Comparison of ENCODE assay signal across 8 mouse cellular contexts in genomic region chr17:6107015-6107601, GRCm38 (mm10). TPM values are rescaled to one million over a fixed set of nuclear protein-coding genes. Genes with fewer than 3 reads are reported as not detected.
A peak's percentile ranks its signal among the peaks of the same experiment; 100 is the strongest.
DNase-seq lines count a peak whose midpoint lies in the region; ATAC-seq and TF ChIP-seq lines count a peak whose summit lies in the region.

No protein-coding gene starts in this region.

- TF ChIP-seq CTCF in G1E (IDR thresholded peaks at IDR 0.05; ENCODE audit: low read depth, low read length), result no peak
- no peak for TF ChIP-seq CTCF in lung, postnatal 0 days (IDR thresholded peaks at IDR 0.05)

- no peaks in the 10 kb centered on the region for H3K9me3 ChIP-seq in G1E (replicated peaks)
- no peaks in the 10 kb centered on the region for H3K9me3 ChIP-seq in forebrain, embryonic 16.5 days (ENCODE audit: control insufficient read depth, low read length)
- H3K9me3 ChIP-seq in lung, postnatal 0 days (ENCODE audit: low read length), result no peaks in the 10 kb centered on the region

- no peak for ATAC-seq in G1E (ENCODE audit: extremely low read depth, insufficient number of reproducible peaks, low FRiP score, poor library complexity, severe bottlenecking)
- 0 out of 2 replicates have a peak, but pooled peaks have one; percentile 26 for ATAC-seq in cerebellum, adult (ENCODE audit: insufficient number of reproducible peaks, low FRiP score, low TSS enrichment)
- peak; percentile 47 for ATAC-seq in forebrain, embryonic 16.5 days
- peak; percentile 34; the same call in 1 of the 2 replicates for ATAC-seq in lung, postnatal 0 days

- intact Hi-C loops in heart, postnatal 25 days (cut with DNase I), result loop anchor here (5.0 kb wide), 2 partner anchors 55 to 110 kb away; no protein-coding TSS in a partner anchor

- H3K36me3 ChIP-seq in G1E (replicated peaks), result peaks cover 12% of the 10 kb centered on the region
- peaks cover 3% of the 10 kb centered on the region; the same call in 1 of the 2 replicates for H3K36me3 ChIP-seq in forebrain, embryonic 16.5 days (ENCODE audit: control insufficient read depth, insufficient read depth)
- no peaks in the 10 kb centered on the region for H3K36me3 ChIP-seq in lung, postnatal 0 days (ENCODE audit: insufficient read depth, low read length)

- H3K27me3 ChIP-seq in G1E (ENCODE audit: insufficient read depth, low read length), result no peaks in the 10 kb centered on the region
- no peaks in the 10 kb centered on the region for H3K27me3 ChIP-seq in forebrain, embryonic 16.5 days (replicated peaks; ENCODE audit: control insufficient read depth, insufficient read depth, low read length)
- H3K27me3 ChIP-seq in lung, postnatal 0 days (replicated peaks; ENCODE audit: insufficient read depth, low read length), result no peaks in the 10 kb centered on the region

- H3K4me2 ChIP-seq in forebrain, embryonic 16.5 days (ENCODE audit: low read length), result peak overlapping the region; percentile 94
- H3K4me2 ChIP-seq in lung, postnatal 0 days (replicated peaks; ENCODE audit: low read depth, low read length), result peak overlapping the region; percentile 75

- DNase-seq in G1E (ENCODE audit: low spot score), result peak; percentile 20
- peak; percentile 42 for DNase-seq in heart, postnatal 25 days (ENCODE audit: low spot score)
- peak; percentile 36 to 38 for DNase-seq in layer of hippocampus, adult 8-10 months (ENCODE audit: low spot score in 2 of 2)
- DNase-seq in lung, postnatal 0 days (ENCODE audit: low spot score), result peak; percentile 53
- peak; percentile 52 for DNase-seq in ovary, postnatal 36 days (ENCODE audit: low spot score)
- DNase-seq in thymus, postnatal 36 days, result peak; percentile 37 to 56

- H3K4me3 ChIP-seq in G1E (ENCODE audit: low read depth, low read length), result peak overlapping the region; percentile 75
- H3K4me3 ChIP-seq in forebrain, embryonic 16.5 days (replicated peaks; ENCODE audit: low read length), result peak overlapping the region; percentile 88
- peak overlapping the region; percentile 91 for H3K4me3 ChIP-seq in lung, postnatal 0 days (ENCODE audit: low read depth, low read length)

- no peak for TF ChIP-seq EP300 in lung, postnatal 0 days (IDR thresholded peaks at IDR 0.05)

- peaks cover 25% of the 10 kb centered on the region for H3K4me1 ChIP-seq in G1E (ENCODE audit: insufficient read depth, low read depth, low read length)
- peaks cover 29% of the 10 kb centered on the region for H3K4me1 ChIP-seq in forebrain, embryonic 16.5 days (replicated peaks; ENCODE audit: control insufficient read depth, insufficient read depth, low read length)
- H3K4me1 ChIP-seq in lung, postnatal 0 days (ENCODE audit: insufficient read depth, low read depth, low read length), result peaks cover 10% of the 10 kb centered on the region; the same call in 1 of the 2 replicates

- WGBS in forebrain, embryonic 16.5 days, result under 1% methylated on average over 32 of the region's 50 CpGs
- 0% methylated on average over 18 of the region's 50 CpGs for WGBS in lung, postnatal 0 days

- H3K27ac ChIP-seq in forebrain, embryonic 16.5 days (ENCODE audit: low read length), result peak overlapping the region; percentile 98
- peak overlapping the region; percentile 95 for H3K27ac ChIP-seq in lung, postnatal 0 days (ENCODE audit: low read length)

- H3K9ac ChIP-seq in forebrain, embryonic 16.5 days (replicated peaks; ENCODE audit: low read depth, low read length), result peak overlapping the region; percentile 98
- H3K9ac ChIP-seq in lung, postnatal 0 days (replicated peaks; ENCODE audit: low read depth), result peak overlapping the region; percentile 90

RNA-seq across cellular contexts. Expression of gene Tulp4, which starts 0.9 kb away (rescaled TPM):
- total RNA-seq in G1E (2014; fragmentation: Nextera tagmentation) (57.5 and 61.2 TPM in 2 replicates), G1E (2017) (46.4 and 53.0 TPM in 2 replicates)
- polyA plus RNA-seq in G1E (2012), result 17.6 and 19.3 TPM in 2 replicates
- polyA plus RNA-seq in forebrain, embryonic 16.5 days (2015; fragmentation: Nextera tagmentation; extraction: Ambion mirVana), result 150 and 167 TPM in 2 replicates
- total RNA-seq in heart, postnatal 25 days (2021), result 100 to 1,000 TPM in 1 of 2 experiments, 10 to 100 TPM in 1; 99.6 to 111 TPM
- 100 to 1,000 TPM; 325 to 332 (median 330) TPM for total RNA-seq in layer of hippocampus, adult 8-10 months (2022)
- 34.4 and 35.4 TPM in 2 replicates for polyA plus RNA-seq in lung, postnatal 0 days (2015; fragmentation: Nextera tagmentation; extraction: Ambion mirVana)

RNA-seq across cellular contexts. Expression of gene Gtf2h5, which starts 27.5 kb away (rescaled TPM):
- total RNA-seq in G1E (2014; fragmentation: Nextera tagmentation) (51.1 and 64.2 TPM in 2 replicates), G1E (2017) (106 and 119 TPM in 2 replicates)
- 3.2 and 3.5 TPM in 2 replicates for polyA plus RNA-seq in G1E (2012)
- 203 and 213 TPM in 2 replicates for polyA plus RNA-seq in forebrain, embryonic 16.5 days (2015; fragmentation: Nextera tagmentation; extraction: Ambion mirVana)
- total RNA-seq in heart, postnatal 25 days (2021), result 10 to 100 TPM; 68.5 to 68.6 TPM
- total RNA-seq in layer of hippocampus, adult 8-10 months (2022), result 100 to 1,000 TPM; 106 to 122 (median 113) TPM
- polyA plus RNA-seq in lung, postnatal 0 days (2015; fragmentation: Nextera tagmentation; extraction: Ambion mirVana), result 135 and 139 TPM in 2 replicates

RNA-seq across cellular contexts. Expression of gene Serac1, which starts 27.6 kb away (rescaled TPM):
- total RNA-seq in G1E (2014; fragmentation: Nextera tagmentation), result 9.6 and 16.6 TPM in 2 replicates
- total RNA-seq in G1E (2017), result 9.5 and 9.6 TPM in 2 replicates
- polyA plus RNA-seq in G1E (2012), result 4.3 and 6.9 TPM in 2 replicates
- 12.6 and 15.8 TPM in 2 replicates for polyA plus RNA-seq in forebrain, embryonic 16.5 days (2015; fragmentation: Nextera tagmentation; extraction: Ambion mirVana)
- total RNA-seq in heart, postnatal 25 days (2021), result 10 to 100 TPM in 1 of 2 experiments, 1 to 10 TPM in 1; 6.0 to 10.4 TPM
- total RNA-seq in layer of hippocampus, adult 8-10 months (2022), result 10 to 100 TPM; 15.7 to 23.6 (median 18.8) TPM
- polyA plus RNA-seq in lung, postnatal 0 days (2015; fragmentation: Nextera tagmentation; extraction: Ambion mirVana), result 2.5 and 3.0 TPM in 2 replicates
